Mouse (Mus musculus): ENCODE measurements at regions not wholly inside any gene's neighbourhood (a gene's known extent, or its start where the extent isn't known, plus 50 kb on each side); places are given as distances from the start of the nearest gene placed in this dataset.

DNA sequence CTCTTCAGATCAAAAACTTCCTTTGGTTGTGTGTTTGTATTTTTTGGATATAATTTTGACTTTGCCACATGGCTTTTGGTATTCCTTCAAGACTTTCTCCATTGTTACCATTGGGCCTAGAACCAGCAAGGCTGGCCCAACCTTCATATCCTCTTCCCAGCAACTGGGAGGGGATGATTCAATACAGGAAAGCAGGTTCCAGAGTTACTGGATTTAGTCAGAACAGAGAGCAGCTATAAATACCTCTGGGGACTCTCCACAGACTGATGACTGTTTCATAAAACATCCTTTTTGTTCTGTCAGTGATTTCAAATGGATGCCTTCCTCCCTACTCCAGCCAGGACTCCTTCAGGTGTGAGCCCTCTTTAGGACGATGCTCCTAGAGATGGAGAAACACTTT, 1361.4 kb downstream of the Gsdmc2 start:
- DNase-seq (ENCODE audit: low spot score in 2 of 2) = no peak

DNA sequence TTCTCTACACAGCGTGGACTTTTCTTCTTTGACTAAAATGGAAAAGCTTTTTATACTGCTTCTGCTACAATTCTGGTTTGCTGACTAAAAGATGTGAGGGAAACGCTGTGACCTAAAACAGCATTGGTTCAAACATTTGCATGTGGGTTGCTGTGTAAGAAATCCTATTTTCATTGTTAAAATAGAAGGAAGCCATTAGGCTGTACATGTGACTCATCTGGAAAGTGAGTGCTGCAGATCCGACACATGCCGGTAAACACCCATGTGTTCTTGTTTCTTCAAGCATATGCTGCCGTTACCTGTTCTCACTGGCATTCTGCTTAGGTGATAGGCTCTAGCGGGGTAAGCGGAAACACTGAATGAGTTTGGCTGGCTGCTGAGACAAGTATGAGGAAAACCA, 1362.6 kb downstream of the Gsdmc2 start:
- no peak for DNase-seq (ENCODE audit: low spot score in 2 of 2)

DNA sequence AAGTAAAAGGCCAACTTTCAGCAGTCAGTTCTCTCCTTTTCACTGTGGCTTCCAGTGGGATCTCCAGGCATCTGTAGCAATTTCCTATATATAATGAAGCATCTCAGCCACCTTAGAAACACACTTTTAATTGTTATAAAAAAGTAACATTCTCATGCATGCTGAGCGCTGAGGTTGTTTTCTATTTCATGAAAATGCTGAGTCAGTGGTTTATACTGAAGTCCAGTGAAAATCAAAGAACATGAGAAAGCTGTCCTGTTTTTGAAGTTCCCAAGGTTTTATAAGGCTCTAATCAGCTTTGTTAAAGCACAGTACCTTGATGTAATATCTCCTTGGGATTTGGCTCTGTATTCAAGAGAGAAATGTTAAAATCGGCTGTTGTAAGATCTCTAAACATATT, 1367.2 kb downstream of the Gsdmc2 start:
- DNase-seq (ENCODE audit: low spot score in 2 of 2) = no peak

- no peak for DNase-seq (ENCODE audit: low spot score in 2 of 2)
Observed at GRCm38 (mm10) chr15:62476452-62476851, 1368.5 kb downstream of the Gsdmc2 start.

- DNase-seq (ENCODE audit: low spot score in 2 of 2) = no peak
Observed at GRCm38 (mm10) chr15:62470683-62471331, 1374.2 kb downstream of the Gsdmc2 start.

DNA sequence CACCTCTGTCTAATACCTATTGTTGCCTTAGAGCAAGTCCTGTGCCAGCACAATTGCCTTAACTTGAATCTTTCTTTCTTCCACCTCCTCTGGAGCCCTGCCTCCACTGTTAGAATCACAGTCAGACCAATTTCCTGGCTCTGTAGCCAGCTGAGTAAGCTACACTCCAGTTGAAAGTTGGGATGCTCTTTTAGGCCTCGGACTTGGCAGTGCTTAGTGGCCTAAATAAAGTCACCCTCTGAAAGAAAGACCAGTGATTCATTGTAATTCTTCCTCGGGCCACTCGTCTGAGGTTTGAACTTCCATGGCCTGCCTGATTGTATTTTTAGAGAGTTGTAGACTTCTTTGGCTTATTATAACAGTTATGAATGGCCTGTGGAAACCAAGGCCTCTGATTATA, 1376.9 kb downstream of the Gsdmc2 start:
- no peak for DNase-seq (ENCODE audit: low spot score in 2 of 2)

DNA sequence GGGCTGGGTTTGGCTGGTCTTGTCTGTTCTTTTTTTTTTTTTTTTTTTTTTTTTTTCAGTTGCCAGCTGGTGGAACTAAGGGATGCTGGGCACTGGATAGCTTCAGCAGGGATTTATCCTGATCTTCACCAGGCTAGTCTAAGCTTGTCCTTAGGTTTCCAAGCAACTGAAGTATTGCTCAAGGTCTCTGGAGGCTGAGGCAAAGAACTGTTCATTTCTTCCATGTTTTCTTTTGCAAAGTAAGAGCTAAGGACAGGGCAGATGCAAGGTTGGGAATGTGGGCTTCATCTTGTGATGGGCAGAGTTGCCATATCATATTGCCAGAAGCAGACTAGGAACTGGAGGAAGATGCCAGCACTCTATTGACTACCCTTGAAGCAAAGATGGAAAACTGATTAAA, 1378.1 kb downstream of the Gsdmc2 start:
- no peak for DNase-seq (ENCODE audit: low spot score in 2 of 2)

GRCm38 (mm10) chr15:62465026-62465839, 1379.7 kb downstream of the Gsdmc2 start:
- DNase-seq (ENCODE audit: low spot score in 2 of 2) = no peak

- peak in 1 of 2 experiments; percentile 11 for DNase-seq (ENCODE audit: low spot score in 2 of 2)
Observed at GRCm38 (mm10) chr15:62462698-62463097, 1382.3 kb downstream of the Gsdmc2 start.

DNA sequence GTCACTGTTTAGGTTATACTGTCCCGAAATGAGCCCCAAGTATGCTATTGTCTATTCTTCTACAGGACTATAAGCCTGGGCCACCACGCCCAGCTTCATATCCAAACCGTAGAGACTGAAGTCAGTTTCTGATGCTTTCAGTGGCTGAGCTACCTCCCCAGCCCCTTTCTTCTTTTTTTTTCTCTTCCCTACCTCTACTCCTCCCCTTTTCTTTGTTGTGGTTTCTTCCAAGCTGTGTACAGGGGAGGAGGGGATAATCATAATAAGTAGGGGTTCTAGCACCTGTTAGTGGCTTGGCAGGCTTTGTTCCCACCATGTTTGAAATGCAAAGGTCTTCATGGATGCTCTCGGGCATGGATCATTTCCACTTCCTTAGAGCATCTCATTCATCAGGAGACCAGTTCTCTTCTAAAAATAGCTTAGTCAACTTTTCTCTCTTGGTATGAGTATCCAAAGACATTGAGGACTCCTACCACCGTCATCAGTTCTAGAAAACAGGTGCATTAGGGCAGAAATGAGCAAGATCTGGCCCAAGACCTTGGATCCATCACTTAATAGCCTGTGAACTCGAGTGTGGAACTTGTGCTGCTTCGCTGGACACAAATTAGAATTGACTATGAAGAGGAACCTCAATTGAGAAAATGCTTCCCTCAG, 1383.5 kb downstream of the Gsdmc2 start:
- no peak for DNase-seq (ENCODE audit: low spot score in 2 of 2)

GRCm38 (mm10) chr15:62460724-62461123, 1384.3 kb downstream of the Gsdmc2 start:
- DNase-seq (ENCODE audit: low spot score in 2 of 2) = no peak

GRCm38 (mm10) chr15:62460026-62460607, 1384.9 kb downstream of the Gsdmc2 start:
- no peak for DNase-seq (ENCODE audit: low spot score in 2 of 2)

DNA sequence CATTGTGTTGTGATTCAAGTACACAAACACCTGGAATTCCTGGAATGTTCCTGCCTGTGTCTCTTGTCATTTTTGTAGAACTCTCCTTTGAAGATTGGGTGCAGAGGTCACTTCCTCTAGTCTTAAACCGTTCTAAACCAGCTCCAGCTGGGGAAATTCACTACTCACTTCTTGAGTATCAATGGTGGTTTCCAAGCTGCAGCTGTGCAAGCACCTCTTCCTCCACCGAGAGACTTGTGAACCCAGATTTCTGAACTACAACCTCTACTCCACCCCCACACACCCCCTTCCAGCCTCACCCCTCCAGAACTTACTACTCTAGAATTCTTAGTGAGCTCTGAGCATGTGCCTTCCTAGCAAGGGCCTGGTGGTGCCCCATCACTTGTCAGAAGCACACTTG, 1387.0 kb downstream of the Gsdmc2 start:
- DNase-seq (ENCODE audit: low spot score in 2 of 2) = no peak

GRCm38 (mm10) chr15:62457051-62457664, 1387.8 kb downstream of the Gsdmc2 start:
- DNase-seq (ENCODE audit: low spot score in 2 of 2) = no peak

- DNase-seq (ENCODE audit: low spot score in 2 of 2) = peak in 1 of 2 experiments; percentile 33
Observed at GRCm38 (mm10) chr15:62456020-62456419, 1389.0 kb downstream of the Gsdmc2 start.

GRCm38 (mm10) chr15:62448116-62448515, 1396.9 kb downstream of the Gsdmc2 start:
- DNase-seq (ENCODE audit: low spot score in 2 of 2) = no peak

GRCm38 (mm10) chr15:62439211-62439610, 1405.8 kb downstream of the Gsdmc2 start:
- DNase-seq (ENCODE audit: low spot score in 2 of 2) = no peak

DNA sequence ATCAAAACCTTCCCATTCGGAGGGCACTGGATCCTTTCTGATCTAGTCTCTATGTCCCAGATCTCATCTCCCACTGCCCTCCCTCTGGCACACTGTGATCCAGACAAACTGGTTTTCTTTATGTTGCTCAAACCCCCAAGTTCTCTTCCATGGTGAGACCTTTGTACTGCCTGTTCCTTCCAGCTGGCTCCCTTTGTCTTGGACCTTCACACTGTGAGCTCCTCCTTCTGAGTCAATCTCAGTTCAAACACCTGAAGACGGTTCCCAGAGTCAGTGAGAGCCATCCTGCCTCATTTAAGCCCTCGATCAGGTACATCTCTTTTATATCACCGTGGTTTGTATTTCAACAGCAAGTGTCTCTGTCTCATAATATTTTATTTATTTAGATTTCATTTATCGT, 1408.3 kb downstream of the Gsdmc2 start:
- DNase-seq (ENCODE audit: low spot score in 2 of 2) = no peak

DNA sequence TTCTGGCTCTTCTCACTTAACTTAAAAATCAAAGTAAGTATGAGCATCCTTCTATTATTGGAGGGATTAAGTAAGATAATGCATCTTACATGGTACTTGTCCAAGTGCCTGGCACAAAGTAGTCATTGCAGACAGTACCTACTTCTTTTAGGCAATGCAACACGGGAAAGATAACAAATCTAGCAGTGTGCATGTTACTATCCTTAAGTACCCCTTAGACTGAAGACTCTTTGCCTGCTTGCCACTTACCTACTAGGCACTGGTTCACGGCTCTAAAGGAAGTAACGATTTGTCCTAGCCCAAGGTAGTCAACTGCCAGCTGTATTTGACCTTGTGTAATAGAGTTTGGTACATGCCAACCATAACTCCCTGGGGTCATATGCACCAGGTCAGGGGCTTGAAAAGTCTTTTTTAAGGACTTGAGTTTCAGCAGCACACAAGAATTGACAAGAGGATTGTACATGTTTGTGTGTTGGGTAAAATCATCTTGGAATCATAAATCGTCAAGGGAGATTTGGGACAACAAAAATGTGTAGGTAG, 1409.8 kb downstream of the Gsdmc2 start:
- no peak for DNase-seq (ENCODE audit: low spot score in 2 of 2)

GRCm38 (mm10) chr15:62432742-62433245, 1412.2 kb downstream of the Gsdmc2 start:
- DNase-seq (ENCODE audit: low spot score in 2 of 2) = no peak

DNA sequence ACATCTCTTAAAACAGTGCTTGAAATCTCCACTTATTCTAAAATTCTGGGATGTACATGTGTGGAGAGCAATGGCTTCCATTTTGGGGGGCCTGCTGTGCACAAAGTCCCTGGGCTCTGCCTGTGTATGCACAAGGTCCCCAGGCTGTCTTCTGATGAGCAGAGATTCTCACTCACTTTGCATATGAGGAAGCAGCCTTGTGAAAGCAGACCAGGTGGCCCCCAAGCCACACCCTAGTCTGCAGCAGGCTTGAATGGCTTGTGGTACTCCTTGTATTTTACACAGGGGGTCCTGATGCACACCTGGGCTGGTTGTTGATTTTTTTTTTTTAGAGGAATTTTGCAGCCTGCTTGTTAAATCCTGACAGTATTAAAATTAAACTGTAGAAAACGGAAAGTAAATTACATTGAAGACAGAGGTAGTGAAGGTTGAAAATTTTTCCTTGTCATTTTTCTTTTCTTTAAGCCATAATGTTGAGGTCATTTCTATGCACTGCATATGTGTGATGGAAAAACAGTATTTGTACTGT, 1413.8 kb downstream of the Gsdmc2 start:
- DNase-seq (ENCODE audit: low spot score in 2 of 2) = no peak
